Mouse (Mus musculus): ENCODE results near the gene Gm37240.
A peak's percentile ranks its signal among the peaks of the same experiment; 100 is the strongest.
"Not testable (repeated sequence)": the region's sequence is repeated elsewhere in the genome, so short reads cannot be mapped to it uniquely, and the experiment has no call there.

Gene Gm37240

DNA sequence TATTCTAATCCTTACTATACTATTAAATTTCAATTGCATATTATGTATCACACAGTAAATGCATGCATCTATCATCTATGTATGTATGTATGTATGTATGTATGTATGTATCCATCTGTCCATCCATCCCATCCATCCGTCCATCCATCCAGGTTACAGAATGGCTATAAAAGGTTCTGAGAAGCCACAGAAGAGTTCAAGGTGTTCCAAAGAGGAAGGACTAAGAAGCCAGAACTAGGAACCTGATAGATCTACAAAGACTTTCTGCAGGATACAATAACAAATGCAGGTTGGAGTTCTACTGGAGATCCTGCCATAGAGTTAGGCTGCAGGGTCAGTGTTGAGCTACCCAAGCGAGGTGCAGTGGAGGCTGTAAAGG, 1201.0 kb downstream of the Gm37240 start:
- DNase-seq = no peak

- peak in 1 of 2 experiments; percentile 14 for DNase-seq
These were observed 1201.5 kb downstream of the Gm37240 start for GRCm38 (mm10) chr3:84685662-84686293.

- peak in 1 of 2 experiments; percentile 14 for DNase-seq
These were observed 1203.5 kb downstream of the Gm37240 start for GRCm38 (mm10) chr3:84683788-84684187.

- DNase-seq = no peak
These were observed 1205.6 kb downstream of the Gm37240 start for GRCm38 (mm10) chr3:84681699-84682098.

DNA sequence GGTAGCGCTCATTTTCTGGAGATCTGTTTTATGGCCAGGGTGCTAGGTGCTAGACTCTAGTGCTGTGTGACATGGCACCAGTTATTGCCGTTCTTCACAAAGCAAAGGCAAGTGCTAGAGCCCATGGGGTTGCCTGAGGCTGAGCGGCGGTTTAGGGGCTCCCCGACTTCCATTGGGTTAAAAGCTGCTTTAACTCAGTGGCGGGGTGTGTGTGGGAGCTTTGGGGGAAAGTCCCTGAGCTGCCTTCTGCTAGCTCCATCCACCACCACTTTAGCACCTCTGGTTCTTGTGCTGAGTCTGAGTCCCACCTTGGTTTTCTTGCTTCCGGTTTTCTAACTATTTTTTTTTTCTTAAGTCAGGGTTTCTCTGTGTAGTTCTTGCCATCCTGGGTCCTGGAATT, 1207.3 kb downstream of the Gm37240 start:
- DNase-seq = peak in 1 of 2 experiments; percentile 8

DNA sequence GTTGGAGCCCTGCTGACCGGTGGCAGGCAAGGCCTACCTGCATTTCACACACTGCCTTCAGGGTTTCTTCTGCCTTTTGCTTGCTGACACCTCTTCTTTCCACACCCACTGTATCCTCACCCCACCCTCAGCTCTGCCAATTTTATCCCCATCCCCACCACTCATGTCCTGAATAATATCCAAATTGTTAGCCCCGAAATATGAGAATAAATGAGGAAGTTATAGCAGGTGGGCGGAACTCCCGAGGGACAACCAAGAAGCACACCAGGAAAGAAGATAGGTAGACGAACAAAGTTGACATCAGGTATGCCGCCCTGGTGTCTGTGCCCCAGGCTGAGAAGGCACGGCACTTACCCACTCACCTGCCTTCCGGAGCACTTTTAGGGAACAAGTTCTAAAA, 1207.8 kb downstream of the Gm37240 start:
- peak in 1 of 2 experiments; percentile 11 for DNase-seq

GRCm38 (mm10) chr3:84678891-84679290, 1208.4 kb downstream of the Gm37240 start:
- peak in 1 of 2 experiments; percentile 22 for DNase-seq

DNA sequence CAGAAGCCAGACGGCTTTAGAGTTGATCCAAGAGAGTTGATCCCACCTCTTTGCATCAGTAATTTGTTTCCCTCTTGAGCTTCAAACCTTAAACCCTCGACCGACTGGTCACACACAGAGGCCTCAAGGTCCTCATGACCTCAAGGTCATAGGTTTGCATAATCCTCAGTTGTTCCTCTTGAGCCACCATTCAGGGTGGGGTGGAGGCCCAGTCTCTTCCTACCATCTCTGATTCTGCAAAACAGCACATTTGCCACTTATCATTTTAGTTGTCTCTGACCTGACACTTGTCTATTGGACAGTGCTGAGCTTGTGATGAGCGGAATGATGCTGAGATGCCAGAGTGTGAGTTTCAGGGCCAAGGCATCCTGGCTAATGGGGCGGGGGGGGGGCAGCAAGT, 1211.6 kb downstream of the Gm37240 start:
- DNase-seq = no peak

GRCm38 (mm10) chr3:84673552-84673951, 1213.8 kb downstream of the Gm37240 start:
- DNase-seq = no peak

- no peak for DNase-seq
These were observed 1215.2 kb downstream of the Gm37240 start for GRCm38 (mm10) chr3:84672136-84672535.

DNA sequence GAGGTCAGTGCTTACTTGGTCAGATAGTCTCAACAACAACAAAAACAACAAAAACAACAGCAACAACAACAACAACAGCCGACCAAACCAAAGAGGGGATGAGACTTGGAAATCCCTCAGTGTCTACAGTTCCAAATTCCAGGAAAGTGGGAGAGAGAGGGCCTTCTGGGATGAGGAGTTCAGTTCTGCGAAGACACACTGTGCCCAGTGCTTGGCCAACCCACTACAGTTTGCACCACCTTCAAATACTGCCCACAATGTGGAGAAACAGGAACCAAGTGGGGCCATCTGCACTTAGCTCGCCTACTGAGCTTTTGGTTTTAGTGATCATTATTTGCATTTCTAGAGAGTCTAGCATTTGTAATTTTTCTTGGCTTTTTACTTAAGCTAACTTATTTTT, 1218.4 kb downstream of the Gm37240 start:
- DNase-seq = no peak

GRCm38 (mm10) chr3:84665255-84666073, 1221.9 kb downstream of the Gm37240 start:
- no peak for DNase-seq

DNA sequence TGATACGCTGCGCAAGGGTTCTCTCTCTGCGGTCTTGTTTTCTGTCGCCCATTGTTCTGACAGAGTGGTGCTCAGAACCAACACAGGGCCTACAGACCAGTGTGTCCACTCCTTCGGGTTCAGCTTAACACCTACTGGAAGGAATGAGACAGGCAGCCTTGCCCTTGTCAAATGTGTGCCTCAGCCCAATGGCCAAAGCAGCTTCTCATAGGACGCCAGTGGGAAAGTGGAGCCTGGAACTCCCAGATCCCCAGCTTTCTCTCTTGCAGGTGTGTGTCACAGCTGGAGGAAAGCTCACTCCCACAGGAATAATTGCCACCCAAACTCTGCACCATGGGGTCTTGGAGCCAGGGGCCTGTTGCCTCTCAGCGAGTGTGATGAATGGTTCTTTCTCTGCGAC, 1222.6 kb downstream of the Gm37240 start:
- no peak for DNase-seq

DNA sequence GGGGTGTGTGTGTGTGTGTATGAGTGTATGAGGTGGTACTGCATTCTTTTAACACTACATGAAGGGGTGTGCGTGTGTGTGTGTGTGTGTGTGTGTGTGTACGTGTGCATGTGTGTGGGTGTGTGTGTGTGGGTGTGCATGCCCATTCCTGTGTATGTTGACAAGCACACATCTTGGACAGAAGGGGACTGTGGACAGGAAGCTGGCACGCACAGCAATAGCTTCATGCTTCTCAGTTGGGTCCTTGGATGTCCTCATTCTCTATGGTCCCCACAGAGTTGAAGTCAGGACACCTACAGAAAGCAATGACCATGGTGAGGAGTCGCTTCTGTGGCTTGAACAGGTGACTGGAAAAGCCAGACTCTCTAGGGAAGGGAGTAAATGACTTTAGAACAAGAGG, 1223.5 kb downstream of the Gm37240 start:
- DNase-seq = no peak

GRCm38 (mm10) chr3:84663079-84663478, 1224.2 kb downstream of the Gm37240 start:
- DNase-seq = no peak

- DNase-seq = no peak
These were observed 1226.9 kb downstream of the Gm37240 start for GRCm38 (mm10) chr3:84660380-84660779.

DNA sequence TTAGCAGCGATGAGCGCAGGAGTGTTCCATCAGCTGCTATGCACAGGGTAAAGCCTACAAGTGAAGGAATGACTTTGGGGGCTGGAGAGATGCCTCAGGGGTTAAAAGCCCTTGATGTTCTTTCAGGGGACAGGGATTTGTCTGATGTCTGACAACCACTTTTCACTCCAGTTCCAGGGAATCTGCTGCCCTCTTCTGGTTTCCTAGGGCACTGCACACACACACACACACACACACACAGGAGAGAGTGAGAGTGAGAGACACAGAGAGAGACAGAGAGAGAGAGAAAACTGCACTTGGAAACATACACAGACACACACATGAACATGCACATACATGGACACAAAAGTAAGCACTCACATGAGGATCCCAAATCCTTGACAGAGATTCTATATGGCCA, 1228.4 kb downstream of the Gm37240 start:
- DNase-seq = no peak

DNA sequence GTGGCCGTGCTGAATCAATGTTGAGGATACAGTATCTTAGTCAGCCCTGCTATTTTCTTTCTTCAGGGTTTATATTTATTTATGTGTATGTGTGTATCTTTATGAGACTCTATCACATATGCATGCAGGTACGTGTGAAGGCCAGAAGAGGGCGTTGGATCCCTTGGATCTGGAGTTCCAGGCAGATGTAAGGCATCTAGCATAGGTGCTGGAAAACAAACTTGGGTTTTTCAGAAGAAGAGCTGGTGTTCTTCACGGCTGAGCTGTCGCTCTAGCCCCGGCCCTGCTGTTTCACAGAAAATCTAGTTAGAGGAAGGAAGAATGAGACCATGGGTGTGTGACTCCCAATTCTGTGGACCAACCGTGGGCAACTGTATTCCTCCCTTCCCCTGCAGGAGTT, 1229.3 kb downstream of the Gm37240 start:
- DNase-seq = no peak

DNA sequence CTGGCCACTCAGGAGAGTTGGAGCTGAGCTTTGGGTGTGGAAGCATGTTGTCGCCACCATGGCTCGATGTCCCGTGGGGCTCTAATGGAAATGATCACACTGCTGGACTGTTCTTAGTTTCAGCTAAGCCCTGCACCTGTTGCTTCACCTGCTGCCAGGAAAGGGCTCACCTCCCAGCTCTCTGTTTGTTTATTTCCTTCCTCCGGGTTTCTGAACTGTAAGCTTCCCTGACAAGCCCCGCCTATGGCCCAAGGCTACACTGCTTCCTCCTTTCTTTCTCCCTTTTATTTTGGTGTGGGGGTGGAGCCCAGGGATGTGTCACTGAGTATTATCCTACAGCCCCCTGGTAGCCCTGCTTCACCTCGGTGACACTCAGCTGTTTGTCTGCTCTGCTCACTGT, 1230.1 kb downstream of the Gm37240 start:
- DNase-seq = no peak

- DNase-seq = not testable (repeated sequence)
These were observed 1231.5 kb downstream of the Gm37240 start for GRCm38 (mm10) chr3:84655785-84656150.

GRCm38 (mm10) chr3:84654900-84655784, 1232.2 kb downstream of the Gm37240 start:
- DNase-seq = no peak

DNA sequence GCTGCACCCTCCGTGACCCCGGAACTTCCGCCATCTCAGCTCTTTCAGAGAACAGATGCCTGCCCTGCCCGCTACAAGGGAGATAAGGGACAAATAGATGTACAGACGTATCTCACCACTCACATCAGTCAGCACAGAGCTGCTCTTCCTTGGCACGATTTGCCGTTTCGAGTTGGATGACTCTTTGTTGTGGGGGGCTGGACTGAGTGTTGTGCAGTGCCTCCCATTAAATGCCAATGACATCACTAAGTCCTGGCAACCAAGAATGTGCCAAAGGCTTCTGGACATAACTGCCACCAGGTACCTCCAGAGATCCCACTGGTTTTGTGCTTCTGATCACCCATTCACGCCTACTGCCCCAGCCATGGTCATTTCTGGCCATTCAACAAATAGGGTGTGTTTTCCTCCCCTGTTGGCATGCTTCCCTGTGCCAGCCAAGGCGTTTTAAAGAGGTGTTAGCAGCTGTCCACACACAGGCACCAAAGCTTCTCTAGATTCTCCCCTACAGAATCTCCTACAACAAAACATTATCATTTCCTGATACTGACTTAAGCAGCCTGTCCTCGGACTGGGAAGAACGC, 1233.0 kb downstream of the Gm37240 start:
- DNase-seq = no peak
